Mouse (Mus musculus): ENCODE data around the gene Fip1l1. TPM values are rescaled to one million over a fixed set of nuclear protein-coding genes. Genes with fewer than 3 reads are reported as not detected.

Gene Fip1l1
- total RNA-seq, 2 experiments from 2014 or later = 53.0 to 73.9 TPM

DNA sequence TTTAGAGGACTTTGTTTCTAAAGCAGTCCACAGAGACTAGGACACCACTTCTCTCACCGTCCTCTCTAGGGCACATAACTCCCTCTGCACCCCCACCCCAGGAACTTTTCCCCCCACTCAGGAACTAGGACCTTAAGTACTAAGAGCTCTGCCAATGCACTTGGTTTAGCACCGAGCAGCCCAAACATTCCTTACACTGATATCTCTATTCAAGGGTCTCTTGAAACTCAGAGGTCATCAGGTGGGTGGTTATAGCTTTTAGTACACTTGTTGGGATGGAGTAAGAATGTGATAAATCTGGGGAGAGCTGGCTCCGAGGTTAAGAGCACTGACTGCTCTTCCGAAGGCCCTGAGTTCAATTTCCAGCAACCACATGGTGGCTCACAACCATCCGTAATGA lies 77.5 kb downstream of the Fip1l1 start:
- ATAC-seq (replicated peaks; ENCODE audit: low FRiP score, poor library complexity, severe bottlenecking) = no peak

GRCm38 (mm10) chr5:74613491-74614151 lies 78.4 kb downstream of the Fip1l1 start:
- no peak for ATAC-seq (replicated peaks; ENCODE audit: low FRiP score, poor library complexity, severe bottlenecking)

DNA sequence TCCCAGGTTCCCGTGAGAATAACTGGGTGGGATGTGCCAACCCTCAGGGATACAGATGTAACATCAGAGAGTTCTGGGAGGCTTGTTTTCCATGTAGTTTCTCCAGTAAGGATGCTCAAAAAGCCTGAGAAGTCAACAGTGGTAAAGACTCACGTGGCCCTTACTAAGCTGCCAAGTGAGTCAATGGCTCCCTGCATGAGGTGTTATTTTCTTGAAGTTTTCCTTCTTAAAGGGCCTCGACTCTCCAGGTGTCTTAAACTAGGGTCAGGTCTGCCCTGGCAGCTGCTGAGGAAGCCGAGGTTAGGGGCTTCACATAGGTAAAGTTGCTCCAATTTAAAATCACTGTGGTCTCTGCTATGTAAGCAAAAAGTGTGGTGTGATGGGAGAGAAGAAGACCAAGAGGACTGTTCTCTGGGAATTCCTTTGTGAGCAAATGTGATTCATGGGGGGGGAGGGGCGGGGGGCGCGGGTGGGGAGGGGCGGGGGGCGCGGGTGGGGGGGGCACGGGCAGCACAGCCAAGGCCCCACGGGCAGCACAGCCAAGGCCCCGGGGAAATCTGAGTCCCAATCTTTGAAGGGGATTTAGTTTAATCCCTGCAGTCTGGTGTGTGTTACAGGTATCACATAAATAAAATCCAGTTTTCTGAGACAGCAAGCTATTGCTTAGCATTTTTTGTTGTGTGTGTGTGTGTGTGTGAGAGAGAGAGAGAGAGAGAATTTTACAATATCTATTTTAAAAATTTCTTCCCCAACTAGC lies 82.7 kb downstream of the Fip1l1 start:
- no peak for ATAC-seq (replicated peaks; ENCODE audit: low FRiP score, poor library complexity, severe bottlenecking)

- no peak for ATAC-seq (replicated peaks; ENCODE audit: low FRiP score, poor library complexity, severe bottlenecking)
Observed at GRCm38 (mm10) chr5:74618573-74619059, 83.4 kb downstream of the Fip1l1 start.

GRCm38 (mm10) chr5:74621691-74622470 lies 86.6 kb downstream of the Fip1l1 start:
- no peak for ATAC-seq (replicated peaks; ENCODE audit: low FRiP score, poor library complexity, severe bottlenecking)

DNA sequence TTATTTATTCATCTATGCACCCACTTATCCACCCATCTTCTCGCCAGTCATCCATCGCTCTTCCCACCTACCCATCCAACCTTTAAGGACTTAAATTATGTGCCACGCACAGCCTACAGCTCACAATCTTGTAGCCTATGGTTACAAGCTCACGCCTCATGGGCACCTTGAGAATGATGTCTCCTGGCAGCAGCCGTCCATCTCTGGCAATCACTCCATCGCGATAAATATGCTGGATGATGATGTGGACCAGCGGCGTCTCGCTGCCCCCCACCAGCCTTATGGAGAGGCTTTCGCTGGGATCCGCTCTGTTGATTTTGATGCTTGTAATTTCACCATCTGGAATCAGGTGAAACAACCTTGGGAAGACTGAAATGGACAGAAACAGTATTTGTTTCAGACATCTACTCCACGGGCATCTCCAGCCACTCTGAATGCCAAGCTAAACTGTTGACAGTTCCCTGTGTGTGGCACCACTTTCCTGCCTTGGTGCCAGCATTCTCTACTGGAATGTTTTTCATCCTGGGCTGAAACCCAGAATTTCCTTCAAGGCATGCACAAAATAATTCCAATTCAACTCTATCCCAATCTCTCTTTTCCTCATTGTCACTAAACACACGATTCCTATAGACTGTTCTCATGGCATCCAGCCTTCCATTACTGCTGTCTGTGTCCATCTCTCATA lies 88.2 kb downstream of the Fip1l1 start:
- ATAC-seq (replicated peaks; ENCODE audit: low FRiP score, poor library complexity, severe bottlenecking) = no peak

- no peak for ATAC-seq (replicated peaks; ENCODE audit: low FRiP score, poor library complexity, severe bottlenecking)
Observed at GRCm38 (mm10) chr5:74624385-74624784, 89.1 kb downstream of the Fip1l1 start.

- ATAC-seq (replicated peaks; ENCODE audit: low FRiP score, poor library complexity, severe bottlenecking) = no peak
Observed at GRCm38 (mm10) chr5:74628001-74628400, 92.8 kb downstream of the Fip1l1 start.

DNA sequence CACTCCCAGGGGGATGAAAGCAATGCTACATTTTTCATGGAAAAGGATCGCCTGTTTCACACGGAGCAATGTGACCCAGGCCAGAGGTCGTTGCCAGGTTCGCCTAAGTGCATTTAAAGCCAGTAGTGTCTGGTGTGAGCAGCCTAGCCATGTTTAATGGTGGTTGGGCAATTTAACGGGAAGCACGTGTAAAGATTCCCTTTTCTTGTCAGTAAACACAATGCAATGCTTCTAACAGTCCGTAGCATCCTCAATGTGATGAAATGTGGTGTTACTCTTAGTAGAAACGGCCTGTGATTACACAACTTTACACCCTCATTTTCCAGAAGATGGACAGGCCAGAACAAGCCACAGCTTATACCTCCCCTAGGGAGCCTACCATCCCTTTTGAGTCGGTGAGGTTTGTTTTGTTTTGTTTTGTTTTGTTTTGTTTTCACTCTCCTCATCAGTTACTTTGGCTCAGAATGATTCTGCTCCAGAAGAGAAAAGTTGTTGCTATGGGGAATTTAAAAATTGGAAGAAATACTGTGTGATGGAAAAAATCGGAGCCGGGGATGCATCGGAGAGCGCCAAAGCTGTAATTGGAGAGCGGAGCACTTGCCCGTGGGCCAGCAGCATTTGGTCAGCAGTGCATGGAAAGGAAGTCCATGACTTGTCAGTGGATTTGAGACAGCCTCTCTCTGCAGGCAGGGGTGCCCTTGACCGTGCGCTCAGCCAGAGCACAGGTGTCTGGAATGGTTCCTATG lies 97.3 kb downstream of the Fip1l1 start:
- no peak for ATAC-seq (replicated peaks; ENCODE audit: low FRiP score, poor library complexity, severe bottlenecking)

DNA sequence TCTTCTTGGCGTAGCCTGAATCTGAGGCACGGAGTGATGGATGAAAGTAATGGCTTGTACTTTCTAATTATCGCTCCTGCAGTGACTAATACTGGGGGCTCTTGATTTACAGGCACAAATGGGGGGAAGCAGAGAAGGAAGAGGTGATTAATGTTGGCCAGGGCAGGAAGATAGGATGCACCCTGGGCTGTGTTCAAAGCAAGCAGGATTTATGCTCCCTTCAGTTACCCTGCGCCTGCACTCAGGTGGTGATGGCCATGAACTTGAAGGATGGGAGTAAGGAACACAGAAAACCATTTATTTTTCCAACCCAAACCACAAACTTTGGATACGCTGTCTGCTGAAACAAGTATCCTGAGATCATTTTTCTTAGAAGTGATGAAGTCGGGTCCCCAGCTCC lies 98.2 kb downstream of the Fip1l1 start:
- ATAC-seq (replicated peaks; ENCODE audit: low FRiP score, poor library complexity, severe bottlenecking) = no peak

GRCm38 (mm10) chr5:74634391-74634790 lies 99.1 kb downstream of the Fip1l1 start:
- no peak for ATAC-seq (replicated peaks; ENCODE audit: low FRiP score, poor library complexity, severe bottlenecking)

DNA sequence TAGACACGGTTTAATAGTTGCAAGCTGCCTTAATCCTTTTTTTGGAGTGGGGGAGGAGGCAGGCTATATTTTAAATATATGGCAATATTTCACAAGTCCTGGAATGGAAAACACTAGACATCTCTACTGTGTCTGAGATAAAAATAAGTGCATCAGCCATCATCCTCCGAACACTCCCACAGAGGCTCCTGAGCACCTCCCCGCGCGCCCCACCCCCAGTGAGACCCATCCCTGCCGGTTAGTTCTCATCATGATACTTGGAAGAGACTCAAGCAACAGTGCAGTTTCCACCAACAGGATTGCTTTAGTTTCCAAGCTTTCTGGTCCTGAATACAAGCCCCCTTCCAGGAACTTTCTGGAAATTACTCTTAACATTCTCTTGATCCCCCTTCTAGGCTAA lies 104.3 kb downstream of the Fip1l1 start:
- ATAC-seq (replicated peaks; ENCODE audit: low FRiP score, poor library complexity, severe bottlenecking) = no peak

GRCm38 (mm10) chr5:74640504-74640903 lies 105.3 kb downstream of the Fip1l1 start:
- no peak for ATAC-seq (replicated peaks; ENCODE audit: low FRiP score, poor library complexity, severe bottlenecking)

DNA sequence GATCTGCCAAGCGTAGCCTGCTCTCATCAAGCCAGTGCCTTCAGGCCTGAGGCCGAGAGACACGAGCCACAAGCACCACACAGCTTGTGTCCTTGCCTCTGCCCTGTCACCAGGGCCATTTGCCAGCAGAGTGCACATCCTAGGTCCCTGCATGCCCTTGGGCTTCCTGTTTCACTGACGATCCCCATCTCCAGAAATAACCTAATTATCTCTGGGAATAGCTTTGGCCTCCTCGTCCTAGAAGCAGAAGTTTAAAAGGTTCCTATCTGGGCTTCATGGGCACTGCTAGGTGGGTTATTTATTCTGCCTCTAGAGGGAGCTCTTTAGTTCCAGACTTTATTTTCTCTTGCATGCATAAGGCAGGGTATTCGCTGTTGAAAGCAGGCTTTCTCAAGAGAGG lies 105.8 kb downstream of the Fip1l1 start:
- no peak for ATAC-seq (replicated peaks; ENCODE audit: low FRiP score, poor library complexity, severe bottlenecking)

DNA sequence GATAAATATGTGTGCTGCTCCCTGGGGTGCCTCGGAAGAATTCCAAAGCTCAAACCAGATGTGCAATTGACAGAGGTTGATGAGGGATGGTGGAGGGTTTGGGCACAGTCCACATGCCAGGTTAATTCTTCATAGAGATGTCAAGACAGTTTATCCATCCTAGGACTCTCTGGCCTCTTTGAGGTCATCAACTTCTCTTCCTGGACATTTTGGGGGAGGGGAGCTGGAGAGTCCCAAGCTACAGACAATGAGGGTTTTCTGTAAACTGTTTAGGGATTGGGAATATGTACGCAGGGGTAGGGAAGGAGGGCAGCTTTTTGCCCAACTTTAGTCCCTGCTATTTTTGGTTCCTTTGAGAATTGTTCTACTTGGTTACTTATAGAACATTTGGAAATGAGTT lies 107.0 kb downstream of the Fip1l1 start:
- no peak for ATAC-seq (replicated peaks; ENCODE audit: low FRiP score, poor library complexity, severe bottlenecking)

GRCm38 (mm10) chr5:74647584-74647984 lies 112.3 kb downstream of the Fip1l1 start:
- no peak for ATAC-seq (replicated peaks; ENCODE audit: low FRiP score, poor library complexity, severe bottlenecking)

DNA sequence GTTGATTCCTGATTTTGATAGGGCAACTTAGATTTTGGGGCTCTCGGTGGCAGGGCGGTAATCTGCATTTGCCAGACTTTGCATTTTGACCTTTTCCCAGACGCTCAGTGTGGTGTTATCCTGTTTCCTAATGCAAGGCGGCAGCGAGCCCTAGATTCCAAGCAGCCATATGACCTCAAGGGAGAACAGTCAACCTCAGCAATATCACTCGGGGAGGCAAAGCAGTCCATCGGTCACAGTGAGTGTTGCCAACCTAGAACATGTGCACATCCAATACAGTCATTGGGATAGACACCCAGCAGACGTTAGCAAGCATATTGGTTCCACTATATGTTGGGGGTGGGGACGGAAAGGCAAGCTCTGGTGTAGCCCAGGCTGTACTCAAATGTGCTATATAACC lies 113.0 kb downstream of the Fip1l1 start:
- no peak for ATAC-seq (replicated peaks; ENCODE audit: low FRiP score, poor library complexity, severe bottlenecking)

Measured in erythroblast, adult 5-6 weeks (primary cell).